Mouse (Mus musculus): ENCODE measurements at regions not wholly inside any gene's neighbourhood (a gene's known extent, or its start where the extent isn't known, plus 50 kb on each side); places are given as distances from the start of the nearest gene placed in this dataset.

GRCm38 (mm10) chr6:100498126-100498525 lies 172.8 kb downstream of the Shq1 start:
- Histone ChIP-seq H3K27me3 (ENCODE audit: control insufficient read depth, insufficient read depth, low read length) (no peaks in the 10 kb centered on the region), H3K9me3 (ENCODE audit: control insufficient read depth, low read length) (no peaks in the 10 kb centered on the region), H3K36me3 (ENCODE audit: control insufficient read depth, insufficient read depth, low read length) (no peaks in the 10 kb centered on the region), H3K27ac (ENCODE audit: low read depth, low read length) (no peak overlapping the region), H3K4me2 (ENCODE audit: low read depth, low read length) (no peak overlapping the region), H3K9ac (replicated peaks; ENCODE audit: low read depth, low read length) (no peak overlapping the region), H3K4me3 (ENCODE audit: low read depth, low read length) (no peak overlapping the region), H3K4me1 (ENCODE audit: control insufficient read depth, insufficient read depth, low read length) (no peaks in the 10 kb centered on the region)
- no peak for ATAC-seq (ENCODE audit: low read depth)
- WGBS = 47% methylated on average over 2 of the region's 2 CpGs

DNA sequence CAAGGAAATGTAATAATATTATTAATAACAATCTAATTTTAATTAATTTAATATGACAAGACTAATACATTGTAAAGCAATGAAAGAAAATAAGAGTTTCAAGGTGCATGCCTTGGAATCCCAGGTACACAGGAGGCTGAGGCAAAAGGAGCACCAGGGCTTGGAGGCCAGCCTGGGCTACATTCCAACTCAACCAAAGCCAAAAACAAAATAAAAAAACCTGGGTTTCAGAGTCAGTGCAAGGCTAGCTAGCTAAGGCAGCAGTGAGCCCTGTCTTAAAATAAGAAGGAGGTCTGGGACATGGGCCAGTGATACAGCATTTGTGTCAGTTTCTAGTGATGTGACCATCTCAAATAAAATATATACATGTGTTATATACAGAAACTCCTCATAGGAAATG lies 174.8 kb downstream of the Shq1 start:
- H3K27me3 ChIP-seq (ENCODE audit: control insufficient read depth, insufficient read depth, low read length) = no peaks in the 10 kb centered on the region
- no peaks in the 10 kb centered on the region for H3K9me3 ChIP-seq (ENCODE audit: control insufficient read depth, low read length)
- no peak for ATAC-seq (ENCODE audit: low read depth)
- H3K36me3 ChIP-seq (ENCODE audit: control insufficient read depth, insufficient read depth, low read length) = no peaks in the 10 kb centered on the region
- H3K9ac ChIP-seq (replicated peaks; ENCODE audit: low read depth, low read length) = no peak overlapping the region
- no peak overlapping the region for H3K4me2 ChIP-seq (ENCODE audit: low read depth, low read length)
- no peaks in the 10 kb centered on the region for H3K4me1 ChIP-seq (ENCODE audit: control insufficient read depth, insufficient read depth, low read length)
- no peak overlapping the region for H3K27ac ChIP-seq (ENCODE audit: low read depth, low read length)
- H3K4me3 ChIP-seq (ENCODE audit: low read depth, low read length) = no peak overlapping the region

DNA sequence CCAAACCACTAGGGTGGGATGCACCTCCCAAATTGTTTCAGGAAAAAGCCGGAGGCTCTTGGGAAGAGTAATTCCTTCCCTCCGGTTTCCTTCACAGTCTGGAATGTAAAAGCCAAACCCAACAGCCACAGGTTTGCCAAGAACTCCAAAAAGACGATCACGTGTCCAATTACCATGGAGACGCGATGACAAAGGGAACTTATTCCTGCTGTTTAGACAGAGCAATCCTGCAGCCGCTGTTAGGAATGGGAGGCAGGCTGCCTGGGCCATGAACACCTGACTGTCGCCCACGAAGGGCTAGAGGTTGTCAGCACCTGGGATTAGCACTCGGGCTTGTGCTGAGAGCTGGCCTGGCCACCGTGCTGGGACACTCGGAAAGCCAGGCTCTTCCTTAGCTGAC lies 175.8 kb downstream of the Shq1 start:
- no peak overlapping the region for H3K4me2 ChIP-seq (ENCODE audit: low read depth, low read length)
- H3K9me3 ChIP-seq (ENCODE audit: control insufficient read depth, low read length) = no peaks in the 10 kb centered on the region
- no peaks in the 10 kb centered on the region for H3K27me3 ChIP-seq (ENCODE audit: control insufficient read depth, insufficient read depth, low read length)
- H3K9ac ChIP-seq (replicated peaks; ENCODE audit: low read depth, low read length) = no peak overlapping the region
- 0 out of 2 replicates have a peak, but pooled peaks have one; percentile 38 for ATAC-seq (ENCODE audit: low read depth)
- H3K27ac ChIP-seq (ENCODE audit: low read depth, low read length) = no peak overlapping the region
- no peaks in the 10 kb centered on the region for H3K36me3 ChIP-seq (ENCODE audit: control insufficient read depth, insufficient read depth, low read length)
- H3K4me1 ChIP-seq (ENCODE audit: control insufficient read depth, insufficient read depth, low read length) = no peaks in the 10 kb centered on the region
- 41% methylated on average over 12 of the region's 12 CpGs for WGBS
- no peak overlapping the region for H3K4me3 ChIP-seq (ENCODE audit: low read depth, low read length)

DNA sequence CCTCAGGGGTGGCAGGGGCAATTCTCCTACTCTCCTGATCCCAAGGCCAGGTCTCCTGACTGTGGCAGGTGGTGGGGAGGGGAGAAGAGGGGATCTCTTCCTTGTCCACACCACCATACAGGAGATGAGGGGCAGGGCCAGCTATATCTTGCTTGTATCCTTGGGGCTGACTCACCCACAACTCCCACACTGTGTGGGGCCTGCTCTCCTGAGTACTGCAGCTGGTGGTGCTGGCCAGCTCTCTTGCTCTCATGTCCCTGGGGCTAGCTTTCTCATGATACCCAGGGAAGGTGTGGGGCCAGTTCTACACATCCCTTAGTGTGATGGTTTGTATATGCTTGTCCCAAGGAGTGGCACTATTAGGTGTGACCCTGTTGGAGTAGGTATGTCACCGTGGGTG lies 177.4 kb downstream of the Shq1 start:
- H3K9ac ChIP-seq (replicated peaks; ENCODE audit: low read depth, low read length) = no peak overlapping the region
- H3K4me3 ChIP-seq (ENCODE audit: low read depth, low read length) = no peak overlapping the region
- WGBS = 82% methylated on average over 1 of the region's 1 CpGs
- H3K9me3 ChIP-seq (ENCODE audit: control insufficient read depth, low read length) = no peaks in the 10 kb centered on the region
- no peak overlapping the region for H3K27ac ChIP-seq (ENCODE audit: low read depth, low read length)
- H3K4me1 ChIP-seq (ENCODE audit: control insufficient read depth, insufficient read depth, low read length) = no peaks in the 10 kb centered on the region
- no peak for ATAC-seq (ENCODE audit: low read depth)
- H3K36me3 ChIP-seq (ENCODE audit: control insufficient read depth, insufficient read depth, low read length) = no peaks in the 10 kb centered on the region
- no peaks in the 10 kb centered on the region for H3K27me3 ChIP-seq (ENCODE audit: control insufficient read depth, insufficient read depth, low read length)
- no peak overlapping the region for H3K4me2 ChIP-seq (ENCODE audit: low read depth, low read length)

DNA sequence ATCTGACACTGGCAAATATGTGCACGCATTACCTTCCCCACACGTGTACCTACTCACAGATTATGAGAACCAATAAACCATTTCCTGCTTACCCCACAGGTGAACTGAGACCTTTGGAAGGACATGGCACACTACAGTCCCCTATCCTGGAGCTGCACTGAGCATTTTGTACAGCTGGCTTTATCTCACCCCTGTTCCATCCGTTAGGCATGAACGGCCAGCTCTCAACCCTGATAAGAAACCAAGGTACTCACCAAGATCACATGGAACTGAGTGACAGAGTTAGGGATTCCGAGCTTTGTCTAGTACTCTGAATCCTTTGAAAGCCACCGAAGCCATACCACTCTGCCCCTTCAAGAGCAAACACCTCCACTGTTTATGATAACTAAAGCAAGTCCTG lies 179.1 kb downstream of the Shq1 start:
- Histone ChIP-seq H3K9me3 (ENCODE audit: control insufficient read depth, low read length) (no peaks in the 10 kb centered on the region), H3K27ac (ENCODE audit: low read depth, low read length) (no peak overlapping the region), H3K4me2 (ENCODE audit: low read depth, low read length) (no peak overlapping the region), H3K27me3 (ENCODE audit: control insufficient read depth, insufficient read depth, low read length) (no peaks in the 10 kb centered on the region), H3K4me1 (ENCODE audit: control insufficient read depth, insufficient read depth, low read length) (no peaks in the 10 kb centered on the region), H3K36me3 (ENCODE audit: control insufficient read depth, insufficient read depth, low read length) (no peaks in the 10 kb centered on the region), H3K4me3 (ENCODE audit: low read depth, low read length) (no peak overlapping the region), H3K9ac (replicated peaks; ENCODE audit: low read depth, low read length) (no peak overlapping the region)
- no peak for ATAC-seq (ENCODE audit: low read depth)
- WGBS = 92% methylated on average over 6 of the region's 6 CpGs

DNA sequence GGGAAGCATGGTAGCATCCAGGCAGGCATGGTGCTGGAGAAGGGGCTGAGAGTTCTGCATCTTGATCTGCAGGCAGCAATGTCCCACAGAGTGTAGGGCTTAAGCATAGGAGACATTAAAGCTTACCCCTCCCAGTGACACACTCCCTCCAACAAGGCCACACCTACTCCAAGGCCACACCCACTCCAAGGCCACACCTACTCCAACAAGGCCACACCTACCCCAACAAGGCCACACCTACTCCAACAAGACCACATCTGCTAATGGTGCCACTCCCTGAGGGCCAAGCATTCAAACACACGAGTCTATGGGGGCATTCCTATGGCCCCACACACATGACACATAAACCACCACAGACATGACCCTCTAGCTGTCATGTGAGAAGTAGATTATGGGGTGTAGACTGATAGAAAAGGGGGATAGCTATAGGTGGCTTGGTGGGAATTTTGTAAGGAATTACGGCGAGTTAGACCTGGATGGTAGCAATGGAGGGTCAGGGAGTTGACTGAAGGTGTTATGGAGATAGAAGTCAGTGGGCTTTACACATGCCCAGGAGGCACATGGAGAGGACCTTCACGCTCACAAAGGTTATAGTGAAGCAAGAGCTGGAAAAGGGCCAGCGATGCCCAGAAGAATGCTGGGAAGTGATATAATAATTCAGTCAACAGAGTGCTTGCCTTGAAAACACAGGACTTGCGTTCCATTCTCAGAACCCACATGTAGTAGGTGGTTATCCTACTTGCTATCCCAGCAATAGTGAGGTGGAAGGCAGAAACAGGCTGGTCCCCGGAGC lies 179.8 kb downstream of the Shq1 start:
- Histone ChIP-seq H3K36me3 (ENCODE audit: control insufficient read depth, insufficient read depth, low read length) (no peaks in the 10 kb centered on the region), H3K27me3 (ENCODE audit: control insufficient read depth, insufficient read depth, low read length) (no peaks in the 10 kb centered on the region), H3K9ac (replicated peaks; ENCODE audit: low read depth, low read length) (no peak overlapping the region), H3K4me2 (ENCODE audit: low read depth, low read length) (no peak overlapping the region), H3K27ac (ENCODE audit: low read depth, low read length) (no peak overlapping the region), H3K4me1 (ENCODE audit: control insufficient read depth, insufficient read depth, low read length) (no peaks in the 10 kb centered on the region), H3K9me3 (ENCODE audit: control insufficient read depth, low read length) (no peaks in the 10 kb centered on the region; the same call in 1 of the 2 replicates), H3K4me3 (ENCODE audit: low read depth, low read length) (no peak overlapping the region)
- no peak for ATAC-seq (ENCODE audit: low read depth)
- 95% methylated on average over 7 of the region's 7 CpGs for WGBS

DNA sequence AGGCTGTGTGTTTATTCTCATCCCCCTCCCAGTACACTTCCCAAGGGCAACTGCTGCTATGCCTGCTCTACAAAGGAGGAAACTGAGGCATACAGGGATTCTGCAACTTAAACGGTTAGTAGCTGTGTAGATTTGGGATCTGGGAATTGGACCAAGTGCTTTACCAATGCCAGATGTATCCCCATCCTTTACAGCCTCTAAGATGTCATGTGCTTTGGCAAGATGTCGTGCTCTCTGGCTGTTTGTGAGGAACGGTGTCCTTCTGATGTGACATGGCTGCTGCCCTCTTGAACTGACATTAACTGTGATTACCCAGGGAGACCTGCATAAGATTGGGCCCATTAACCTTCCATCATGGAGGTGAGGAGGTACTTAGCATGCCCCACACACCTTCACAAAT lies 187.1 kb downstream of the Shq1 start:
- 79% methylated on average over 3 of the region's 3 CpGs for WGBS
- no peak overlapping the region for H3K9ac ChIP-seq (replicated peaks; ENCODE audit: low read depth, low read length)
- no peak overlapping the region for H3K4me2 ChIP-seq (ENCODE audit: low read depth, low read length)
- H3K4me3 ChIP-seq (ENCODE audit: low read depth, low read length) = no peak overlapping the region
- H3K27me3 ChIP-seq (ENCODE audit: control insufficient read depth, insufficient read depth, low read length) = no peaks in the 10 kb centered on the region
- ATAC-seq (ENCODE audit: low read depth) = no peak
- H3K9me3 ChIP-seq (ENCODE audit: control insufficient read depth, low read length) = no peaks in the 10 kb centered on the region; the same call in 1 of the 2 replicates
- H3K36me3 ChIP-seq (ENCODE audit: control insufficient read depth, insufficient read depth, low read length) = no peaks in the 10 kb centered on the region
- no peak overlapping the region for H3K27ac ChIP-seq (ENCODE audit: low read depth, low read length)
- no peaks in the 10 kb centered on the region for H3K4me1 ChIP-seq (ENCODE audit: control insufficient read depth, insufficient read depth, low read length)

DNA sequence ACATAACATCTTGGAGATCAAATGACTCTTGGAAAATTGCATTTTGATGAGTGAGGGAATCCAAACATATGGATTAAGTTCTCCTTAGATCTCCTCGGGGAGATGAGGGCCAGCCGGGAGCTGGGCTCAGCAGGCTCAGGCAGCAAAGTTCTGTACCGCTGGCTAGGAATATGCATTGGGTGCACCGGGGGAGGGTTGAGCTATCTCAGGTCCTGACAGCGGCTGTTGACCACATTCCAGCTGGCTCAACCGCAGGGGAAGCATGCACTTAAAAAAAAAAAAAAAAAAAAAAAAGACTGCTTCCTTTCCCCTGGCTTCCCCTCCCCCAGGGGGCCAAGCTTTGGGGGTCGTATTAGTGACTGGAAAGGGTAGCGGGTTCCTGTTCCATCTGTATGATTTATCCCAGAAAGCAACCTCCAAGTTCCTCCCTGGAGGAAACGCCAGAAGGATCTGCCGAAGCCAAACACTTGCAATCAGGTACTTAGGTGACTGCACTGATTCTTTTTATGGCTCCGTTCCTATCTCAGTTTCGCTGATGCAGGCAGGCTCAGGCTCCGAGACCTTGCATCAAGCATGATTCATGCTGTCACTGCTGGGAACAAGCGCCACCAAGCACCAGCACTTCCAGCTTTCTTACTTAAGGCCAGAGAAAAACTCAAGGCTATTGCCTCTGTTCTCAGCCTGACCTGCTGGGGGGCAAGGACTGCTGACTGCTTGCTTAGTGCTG lies 187.7 kb downstream of the Shq1 start:
- ATAC-seq (ENCODE audit: low read depth) = no peak
- no peaks in the 10 kb centered on the region; the same call in 1 of the 2 replicates for H3K9me3 ChIP-seq (ENCODE audit: control insufficient read depth, low read length)
- H3K4me3 ChIP-seq (ENCODE audit: low read depth, low read length) = no peak overlapping the region
- no peak overlapping the region for H3K27ac ChIP-seq (ENCODE audit: low read depth, low read length)
- no peaks in the 10 kb centered on the region for H3K4me1 ChIP-seq (ENCODE audit: control insufficient read depth, insufficient read depth, low read length)
- no peak overlapping the region for H3K4me2 ChIP-seq (ENCODE audit: low read depth, low read length)
- H3K36me3 ChIP-seq (ENCODE audit: control insufficient read depth, insufficient read depth, low read length) = no peaks in the 10 kb centered on the region
- H3K9ac ChIP-seq (replicated peaks; ENCODE audit: low read depth, low read length) = no peak overlapping the region
- 10% methylated on average over 14 of the region's 14 CpGs for WGBS
- H3K27me3 ChIP-seq (ENCODE audit: control insufficient read depth, insufficient read depth, low read length) = no peaks in the 10 kb centered on the region

DNA sequence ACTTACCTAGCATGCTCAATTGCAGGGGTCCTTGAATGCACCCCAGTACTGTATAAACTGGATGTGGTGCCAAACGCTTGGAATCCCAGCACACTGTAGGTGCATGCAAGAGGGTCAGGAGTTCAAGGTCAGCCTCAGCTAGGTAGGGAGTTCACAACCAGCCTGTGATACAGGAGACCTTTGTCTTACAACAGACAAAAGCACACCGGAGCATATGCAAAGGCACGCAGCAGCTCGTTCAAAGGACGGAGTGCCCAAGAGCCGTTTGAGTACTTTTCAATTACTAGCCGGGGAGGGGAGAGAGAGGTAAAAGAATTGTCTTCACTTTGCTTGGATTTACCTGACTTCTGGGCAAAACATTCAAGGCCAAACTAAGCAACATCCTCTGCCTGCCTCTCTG lies 188.4 kb downstream of the Shq1 start:
- no peak overlapping the region for H3K9ac ChIP-seq (replicated peaks; ENCODE audit: low read depth, low read length)
- H3K4me3 ChIP-seq (ENCODE audit: low read depth, low read length) = no peak overlapping the region
- H3K27ac ChIP-seq (ENCODE audit: low read depth, low read length) = no peak overlapping the region
- H3K4me1 ChIP-seq (ENCODE audit: control insufficient read depth, insufficient read depth, low read length) = no peaks in the 10 kb centered on the region
- no peak for ATAC-seq (ENCODE audit: low read depth)
- 22% methylated on average over 7 of the region's 7 CpGs for WGBS
- H3K4me2 ChIP-seq (ENCODE audit: low read depth, low read length) = no peak overlapping the region
- H3K9me3 ChIP-seq (ENCODE audit: control insufficient read depth, low read length) = no peaks in the 10 kb centered on the region; the same call in 1 of the 2 replicates
- H3K27me3 ChIP-seq (ENCODE audit: control insufficient read depth, insufficient read depth, low read length) = no peaks in the 10 kb centered on the region
- H3K36me3 ChIP-seq (ENCODE audit: control insufficient read depth, insufficient read depth, low read length) = no peaks in the 10 kb centered on the region
